Mouse (Mus musculus) spleen, postnatal 10 days (tissue): Measurements from ENCODE around the gene Ppp1r15b.

Experiments used
- DNase-seq, 2 experiments: peaks; one replicate each; pipeline ENCODE4 v3.0.0; 2021 to 2022; ENCODE audit warnings: low spot score in 2 of 2

The Ppp1r15b gene

DNA sequence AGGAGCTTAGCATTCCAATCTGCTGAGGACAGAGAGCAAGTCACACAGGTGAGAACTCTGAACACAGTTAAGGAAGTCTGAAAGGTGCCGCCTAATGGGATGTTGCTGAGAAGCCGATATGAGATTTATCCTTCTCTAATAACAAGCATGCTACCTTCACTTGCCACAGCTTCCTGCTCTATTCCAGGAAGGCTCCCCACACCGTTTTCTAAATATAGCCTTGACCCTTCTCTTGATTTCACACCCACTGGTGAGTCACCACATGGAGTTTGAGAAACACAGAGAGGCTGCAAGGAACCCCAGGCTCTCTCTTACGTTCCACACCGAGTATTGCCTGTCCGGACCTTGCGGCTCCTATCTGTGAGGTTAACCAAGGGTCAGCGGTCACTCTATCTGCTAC is 57.8 kb downstream of the Ppp1r15b start:
- DNase-seq = no peak
